Mouse (Mus musculus): ENCODE results near the gene Arl5a.

Arl5a gene

DNA sequence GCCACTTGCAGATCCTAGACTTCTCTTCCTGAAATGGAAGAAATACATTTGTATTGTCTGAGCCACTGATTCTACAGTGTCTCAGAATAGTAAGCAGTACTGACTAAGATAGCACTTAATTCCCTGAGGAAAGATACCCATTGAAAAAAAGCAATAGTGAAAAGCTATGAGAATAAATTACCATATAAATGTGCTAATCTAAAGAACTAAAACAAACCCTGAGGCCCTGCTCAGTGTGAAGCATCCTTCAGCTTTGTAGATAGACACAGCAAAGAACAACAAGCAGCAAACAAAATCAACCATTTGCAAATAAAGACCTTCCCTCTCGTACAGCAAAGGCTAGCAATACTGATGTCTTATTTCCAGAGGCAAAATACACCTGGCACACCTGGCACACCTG lies 65.0 kb downstream of the Arl5a start:
- no peak for DNase-seq

DNA sequence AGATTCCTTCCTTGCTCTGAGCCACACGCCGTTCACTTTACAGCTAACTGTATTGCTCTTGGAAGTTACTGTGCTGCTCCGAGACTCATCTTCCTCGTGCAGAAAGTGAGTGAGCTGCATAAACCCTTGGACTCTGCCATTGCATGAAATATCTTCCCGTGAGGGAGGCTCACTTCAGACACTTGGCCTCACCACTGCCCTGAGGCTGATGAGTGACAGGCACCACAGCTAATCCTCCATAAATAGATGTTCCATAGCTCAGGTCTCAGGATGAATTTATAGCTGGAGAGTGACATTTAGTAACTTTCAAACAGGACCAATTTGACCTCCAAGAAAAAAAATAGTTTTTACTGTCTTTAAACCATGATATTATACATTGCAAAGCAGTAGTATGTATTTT lies 66.5 kb downstream of the Arl5a start:
- no peak for DNase-seq

DNA sequence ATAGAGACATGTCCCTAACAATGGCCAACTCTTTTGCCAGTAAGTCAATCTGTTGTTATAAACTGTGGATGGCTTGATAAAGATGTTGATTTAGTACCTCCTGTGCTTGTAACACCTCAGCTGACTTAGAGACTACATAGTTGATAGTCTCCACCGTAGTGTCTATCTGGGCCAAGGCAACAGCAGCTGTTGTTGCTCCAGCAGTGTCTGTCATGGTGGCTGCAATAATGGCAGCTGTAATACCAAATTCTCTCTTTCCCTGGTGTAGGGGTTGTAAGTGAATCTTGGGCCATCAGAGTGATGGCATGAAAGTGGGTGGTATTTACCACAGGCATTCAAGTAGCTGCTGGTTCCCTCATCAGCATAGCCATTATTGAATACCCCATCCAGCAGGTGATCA lies 73.7 kb downstream of the Arl5a start:
- DNase-seq, result no peak
